Mouse (Mus musculus) lung, adult 2 months (tissue): ENCODE results near the gene Olfr56.

Experiments used
- CTCF ChIP-seq: fragments of 200-500 bp; IDR thresholded peaks from 2 replicates; pipeline ENCODE4 v1.5.1; 2011; ENCODE audit warnings: mild to moderate bottlenecking, low read length, control low read depth; ENCODE audit not compliant: insufficient read depth
- POLR2A ChIP-seq: fragments of 200-500 bp; IDR thresholded peaks from 2 replicates; pipeline ENCODE4 v1.6.1; 2011; ENCODE audit warnings: low read depth, mild to moderate bottlenecking, control low read depth, low read length, borderline replicate concordance; ENCODE audit errors: extremely low read depth

GRCm38 (mm10) chr11:49084875-49085274 lies 106.2 kb downstream of the Olfr56 start:
- TF ChIP-seq CTCF (peak; percentile 24; the same call in 1 of the 2 replicates), POLR2A (no peak)
